Mouse (Mus musculus): ENCODE measurements around the gene Ptprt.

Ptprt gene

GRCm38 (mm10) chr2:162591388-162591787, 69.6 kb downstream of the Ptprt start:
- in situ Hi-C loops (cut with MboI, MseI): no loop called here

GRCm38 (mm10) chr2:162581651-162582050, 79.3 kb downstream of the Ptprt start:
- in situ Hi-C loops (cut with MboI, MseI): no loop called here

- in situ Hi-C loops (cut with MboI, MseI): no loop called here
These were observed 83.1 kb downstream of the Ptprt start for GRCm38 (mm10) chr2:162577819-162578218.

GRCm38 (mm10) chr2:162572851-162573250, 88.1 kb downstream of the Ptprt start:
- in situ Hi-C loops (cut with MboI, MseI): no loop called here

GRCm38 (mm10) chr2:162571037-162571436, 89.9 kb downstream of the Ptprt start:
- in situ Hi-C loops (cut with MboI, MseI): no loop called here

GRCm38 (mm10) chr2:162568308-162569100, 92.4 kb downstream of the Ptprt start:
- in situ Hi-C loops (cut with MboI, MseI): no loop called here

- in situ Hi-C loops (cut with MboI, MseI): no loop called here
These were observed 112.6 kb downstream of the Ptprt start for GRCm38 (mm10) chr2:162548312-162548711.

- in situ Hi-C loops (cut with MboI, MseI): no loop called here
These were observed 129.3 kb downstream of the Ptprt start for GRCm38 (mm10) chr2:162531638-162532037.

GRCm38 (mm10) chr2:162528911-162529310, 132.0 kb downstream of the Ptprt start:
- in situ Hi-C loops (cut with MboI, MseI): no loop called here

- in situ Hi-C loops (cut with MboI, MseI): no loop called here
These were observed 145.0 kb downstream of the Ptprt start for GRCm38 (mm10) chr2:162515993-162516392.

- in situ Hi-C loops (cut with MboI, MseI): no loop called here
These were observed 147.9 kb downstream of the Ptprt start for GRCm38 (mm10) chr2:162513072-162513471.

- in situ Hi-C loops (cut with MboI, MseI): no loop called here
These were observed 148.9 kb downstream of the Ptprt start for GRCm38 (mm10) chr2:162512094-162512493.

GRCm38 (mm10) chr2:162509016-162509415, 151.9 kb downstream of the Ptprt start:
- in situ Hi-C loops (cut with MboI, MseI): no loop called here

- in situ Hi-C loops (cut with MboI, MseI): no loop called here
These were observed 153.3 kb downstream of the Ptprt start for GRCm38 (mm10) chr2:162507664-162508063.

GRCm38 (mm10) chr2:162504850-162505249, 156.1 kb downstream of the Ptprt start:
- in situ Hi-C loops (cut with MboI, MseI): no loop called here

GRCm38 (mm10) chr2:162499501-162499915, 161.4 kb downstream of the Ptprt start:
- in situ Hi-C loops (cut with MboI, MseI): no loop called here

- in situ Hi-C loops (cut with MboI, MseI): no loop called here
These were observed 162.8 kb downstream of the Ptprt start for GRCm38 (mm10) chr2:162498191-162498590.

- in situ Hi-C loops (cut with MboI, MseI): no loop called here
These were observed 176.9 kb downstream of the Ptprt start for GRCm38 (mm10) chr2:162484036-162484435.

- in situ Hi-C loops (cut with MboI, MseI): no loop called here
These were observed 217.8 kb downstream of the Ptprt start for GRCm38 (mm10) chr2:162443106-162443505.

GRCm38 (mm10) chr2:162436646-162437045, 224.3 kb downstream of the Ptprt start:
- in situ Hi-C loops (cut with MboI, MseI): no loop called here

- in situ Hi-C loops (cut with MboI, MseI): no loop called here
These were observed 230.8 kb downstream of the Ptprt start for GRCm38 (mm10) chr2:162430171-162430570.

- in situ Hi-C loops (cut with MboI, MseI): no loop called here
These were observed 234.8 kb downstream of the Ptprt start for GRCm38 (mm10) chr2:162426114-162426513.

- in situ Hi-C loops (cut with MboI, MseI): no loop called here
These were observed 242.8 kb downstream of the Ptprt start for GRCm38 (mm10) chr2:162418181-162418580.

All from regulatory T cell (primary cell).